Mouse (Mus musculus) thymus, adult 2 months (tissue): ENCODE data around the gene Ankub1.

Experiments used
- CTCF ChIP-seq: fragments of 200-500 bp; IDR thresholded peaks from 2 replicates; pipeline ENCODE4 v1.5.1; 2012; ENCODE audit warnings: mild to moderate bottlenecking, control low read depth, low read length, moderate library complexity, borderline replicate concordance; ENCODE audit not compliant: control insufficient read depth, poor library complexity, insufficient read depth; ENCODE audit errors: extremely low read depth
- POLR2A ChIP-seq: fragments of 200-500 bp; IDR thresholded peaks from 2 replicates; pipeline ENCODE4 v1.6.1; 2012; ENCODE audit warnings: mild to moderate bottlenecking, low read length, control low read depth, moderate library complexity; ENCODE audit not compliant: control insufficient read depth, poor library complexity, insufficient read depth; ENCODE audit errors: extremely low read depth

- no peak for TF ChIP-seq CTCF
- TF ChIP-seq POLR2A: no peak
Measured at GRCm38 (mm10) chr3:57736419-57737095, 44.0 kb upstream of the Ankub1 start.
